Mouse (Mus musculus) retina, adult 2 months (tissue): ENCODE measurements around the gene Rsu1.
"Not testable (repeated sequence)": the region's sequence is repeated elsewhere in the genome, so short reads cannot be mapped to it uniquely, and the experiment has no call there.

ENCODE experiments used
- DNase-seq: peaks from one replicate; pipeline ENCODE4 v3.0.0-alpha.2; 2012; ENCODE audit warnings: low read depth, low spot score

Gene Rsu1

DNA sequence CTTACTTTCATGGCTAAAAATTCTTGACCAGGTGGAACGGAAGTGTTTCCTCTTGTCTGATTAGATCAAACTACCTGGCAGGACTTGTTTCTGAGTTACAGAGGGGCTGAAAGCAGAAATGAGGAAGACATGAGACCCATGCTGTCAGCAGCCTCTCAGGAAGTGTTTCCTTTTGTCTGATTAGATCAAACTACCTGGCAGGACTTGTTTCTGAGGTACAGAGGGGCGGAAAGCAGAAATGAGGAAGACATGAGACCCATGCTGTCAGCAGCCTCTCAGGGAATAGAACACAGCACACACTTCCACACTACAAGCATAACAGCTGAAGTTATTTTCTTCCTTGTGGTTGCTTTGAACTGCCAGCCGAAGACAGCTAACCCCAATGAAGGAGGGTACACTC lies 46.7 kb downstream of the Rsu1 start:
- DNase-seq, result no peak

DNA sequence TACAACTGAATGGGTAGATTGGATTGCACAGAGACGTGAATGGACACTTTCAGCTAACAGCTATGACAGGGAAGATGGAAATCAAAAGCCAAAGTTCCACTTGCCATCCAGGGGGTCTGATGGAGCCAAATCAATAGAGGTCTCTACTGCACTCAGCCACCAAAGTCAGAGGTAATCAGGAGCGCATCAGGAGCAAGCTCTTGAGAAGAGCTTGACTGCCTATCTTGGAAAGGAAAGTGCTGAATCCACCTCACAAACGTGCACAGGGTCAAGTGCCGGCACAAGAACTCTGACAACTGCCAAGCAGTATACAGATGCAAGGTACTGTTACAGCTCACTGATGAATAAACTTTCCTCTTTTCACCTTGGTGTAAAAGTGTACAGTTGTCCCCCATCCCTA lies 47.8 kb downstream of the Rsu1 start:
- no peak for DNase-seq

DNA sequence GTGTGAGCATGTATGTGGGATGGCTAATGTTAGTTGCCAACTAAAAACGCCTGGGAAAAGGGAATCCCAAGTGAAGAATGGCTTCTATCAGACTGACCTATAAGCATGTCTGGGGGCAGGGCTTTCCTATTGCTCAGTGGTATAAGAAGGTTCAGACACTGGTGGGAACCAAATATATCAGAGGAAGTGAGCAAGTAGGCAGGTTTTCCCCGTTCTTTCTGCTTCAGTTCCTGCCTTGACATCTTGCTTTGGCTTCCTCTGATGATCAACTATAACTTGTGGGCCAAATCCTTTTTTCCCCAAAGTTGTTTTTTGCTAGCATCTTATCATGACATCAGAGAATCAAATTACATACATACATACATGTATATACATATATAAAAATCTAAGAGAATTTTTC lies 51.1 kb downstream of the Rsu1 start:
- DNase-seq, result no peak

DNA sequence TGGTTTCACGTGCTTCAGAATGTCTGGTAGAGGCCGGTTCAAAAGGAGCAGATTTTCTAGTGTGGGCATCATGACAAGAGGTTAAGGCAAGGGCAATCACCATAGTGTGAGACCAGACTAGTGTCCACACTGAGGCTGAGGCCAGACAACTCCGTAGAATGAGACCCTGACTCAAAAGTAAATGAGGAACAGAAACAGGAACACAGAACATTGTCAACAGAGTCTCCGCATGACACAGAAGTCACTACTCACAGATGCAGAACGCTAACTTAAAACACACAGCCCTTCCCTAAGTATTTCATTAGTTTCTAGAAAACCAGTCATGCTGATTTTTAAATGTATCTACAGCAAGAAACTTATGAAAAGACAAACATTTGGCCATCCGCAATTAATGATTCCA lies 53.1 kb downstream of the Rsu1 start:
- no peak for DNase-seq

DNA sequence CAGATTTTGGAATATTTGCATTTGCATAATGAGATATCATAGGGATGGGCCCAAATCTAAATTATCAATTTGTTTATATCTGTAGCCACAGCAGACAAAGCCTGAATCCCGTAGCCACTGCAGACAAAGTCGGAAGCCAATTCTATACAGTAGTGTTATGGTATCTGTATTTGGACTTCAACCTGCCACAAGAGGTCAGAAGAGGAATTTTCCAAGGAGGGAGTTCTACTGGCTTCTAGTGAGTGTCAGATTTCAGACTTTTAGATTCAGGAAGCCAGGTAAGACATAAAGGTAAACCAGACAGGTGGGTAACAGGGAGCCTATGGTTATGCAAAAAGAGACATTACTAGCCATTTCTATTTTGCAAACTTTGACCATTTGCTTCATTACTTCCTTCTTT lies 64.4 kb downstream of the Rsu1 start:
- no peak for DNase-seq

DNA sequence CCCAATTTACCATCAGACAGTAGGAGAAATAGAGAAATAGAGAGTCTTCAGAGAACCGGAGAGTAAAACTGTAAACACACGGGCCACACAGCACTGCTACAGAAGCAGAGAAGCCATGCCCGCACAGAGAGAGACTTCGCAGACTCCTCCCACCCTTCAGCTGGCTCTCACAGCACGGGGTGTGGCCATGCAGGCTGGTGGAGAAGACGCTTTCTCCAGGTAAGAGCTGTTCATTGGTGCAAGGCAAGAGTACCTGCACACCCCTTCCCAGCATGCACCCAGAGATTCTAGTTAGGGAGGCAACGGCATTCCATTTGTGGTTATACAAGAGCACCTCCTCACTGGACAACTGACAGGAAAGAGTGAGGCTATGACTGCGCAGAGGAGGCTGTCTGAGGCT lies 64.8 kb downstream of the Rsu1 start:
- DNase-seq, result no peak

DNA sequence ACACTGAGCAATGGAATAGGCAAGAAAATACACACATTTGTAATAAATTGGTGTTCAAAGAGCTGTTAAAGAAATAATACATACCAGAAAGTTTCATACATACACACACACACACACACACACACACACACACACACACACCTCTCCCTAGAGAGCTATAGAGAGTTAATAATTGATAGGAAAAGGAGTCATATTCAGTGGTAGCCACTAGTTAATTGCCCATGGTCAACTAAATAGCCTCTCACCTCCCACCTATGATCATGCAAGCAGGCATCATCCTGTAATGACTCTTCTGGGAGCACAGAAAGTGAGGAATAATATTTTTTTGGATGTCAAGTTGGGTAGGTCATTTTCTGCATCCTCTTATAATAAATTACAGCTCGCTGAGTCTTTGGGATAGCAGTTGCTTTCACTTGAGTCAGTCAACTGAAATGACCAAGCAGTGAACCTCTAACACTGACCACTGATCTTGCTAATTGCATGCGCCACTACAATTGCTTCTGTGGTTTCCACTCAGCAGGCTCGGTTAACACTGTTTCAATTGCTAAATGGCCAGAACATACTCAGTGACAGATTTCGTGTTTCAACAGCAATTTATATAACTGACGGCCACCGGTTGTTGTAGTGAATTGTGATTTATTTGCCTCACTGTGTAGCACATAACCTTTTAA lies 68.3 kb downstream of the Rsu1 start:
- DNase-seq, result no peak

DNA sequence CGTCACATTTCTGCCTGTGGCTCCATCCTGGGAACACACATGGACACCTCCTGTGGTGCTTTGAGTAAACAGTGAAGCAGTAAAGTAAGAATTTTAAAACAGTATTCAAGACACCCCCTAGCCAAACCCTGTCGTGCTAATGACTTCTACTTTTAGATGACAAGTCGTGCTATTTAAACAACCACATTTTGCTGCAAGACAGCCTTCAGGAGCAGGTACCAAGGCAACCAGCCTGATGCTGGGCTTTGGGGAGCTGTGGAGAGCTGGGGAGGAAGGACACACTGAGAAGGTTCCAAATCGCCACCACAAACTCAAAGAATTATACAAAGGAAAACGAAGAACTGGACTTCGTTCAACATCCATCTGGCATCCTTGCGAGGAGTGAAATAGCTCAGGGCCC lies 71.5 kb downstream of the Rsu1 start:
- DNase-seq, result no peak

DNA sequence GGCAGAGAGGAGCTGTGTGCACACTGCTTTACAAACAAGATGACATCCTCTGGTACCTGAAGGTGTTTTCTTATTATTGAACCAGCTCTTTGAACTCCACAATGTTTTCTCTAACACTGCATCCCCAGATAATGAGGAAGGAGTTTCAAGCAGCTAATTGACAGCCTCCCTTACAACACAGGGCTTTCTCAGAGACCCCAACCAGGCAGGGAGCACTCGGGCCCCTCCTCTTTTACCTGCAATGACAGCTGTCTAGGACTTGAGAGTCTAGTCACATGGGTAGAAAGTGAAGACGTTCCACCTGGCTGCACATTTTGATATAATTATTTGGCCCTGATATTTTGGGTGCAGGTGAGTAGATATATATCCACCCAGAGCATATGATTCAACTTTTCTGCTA lies 72.2 kb downstream of the Rsu1 start:
- no peak for DNase-seq

DNA sequence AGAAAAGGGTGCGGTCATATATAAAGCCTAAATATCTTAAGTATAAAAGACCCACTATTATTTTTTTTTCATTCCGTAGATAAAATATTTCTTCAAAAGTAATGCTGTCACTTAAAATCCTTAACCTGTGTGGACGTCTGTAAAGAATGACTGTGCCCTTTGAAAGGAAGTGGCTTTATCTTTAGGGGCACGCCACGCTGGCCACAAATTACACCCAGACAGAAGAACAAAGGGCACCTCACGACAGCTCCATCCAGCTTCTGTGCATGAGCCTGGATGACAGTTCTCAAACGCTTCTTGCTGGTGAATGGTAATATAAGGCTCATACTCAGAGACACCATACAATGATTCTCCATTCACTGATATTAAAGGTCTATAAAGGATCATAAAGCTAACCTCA lies 75.7 kb downstream of the Rsu1 start:
- DNase-seq, result no peak

DNA sequence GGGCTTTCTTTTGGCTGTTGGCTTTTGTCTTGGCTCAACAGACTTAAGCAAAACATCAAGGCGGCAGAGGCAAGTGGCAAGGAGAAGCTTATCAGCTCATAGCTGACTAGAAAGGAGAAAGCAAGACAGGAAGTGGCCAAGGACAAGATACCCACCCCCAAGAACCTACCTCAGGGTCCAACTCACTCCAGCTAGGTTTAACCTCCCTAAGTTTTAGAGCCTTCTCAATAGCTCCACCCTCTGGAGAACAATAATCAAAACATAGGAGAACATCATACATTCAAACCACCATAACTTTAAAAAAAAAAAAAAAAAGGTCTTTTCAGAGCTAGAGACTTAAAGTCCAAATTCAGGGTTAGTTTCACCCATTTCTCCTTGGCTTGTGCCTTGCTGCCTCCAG lies 79.1 kb downstream of the Rsu1 start:
- DNase-seq, result no peak

DNA sequence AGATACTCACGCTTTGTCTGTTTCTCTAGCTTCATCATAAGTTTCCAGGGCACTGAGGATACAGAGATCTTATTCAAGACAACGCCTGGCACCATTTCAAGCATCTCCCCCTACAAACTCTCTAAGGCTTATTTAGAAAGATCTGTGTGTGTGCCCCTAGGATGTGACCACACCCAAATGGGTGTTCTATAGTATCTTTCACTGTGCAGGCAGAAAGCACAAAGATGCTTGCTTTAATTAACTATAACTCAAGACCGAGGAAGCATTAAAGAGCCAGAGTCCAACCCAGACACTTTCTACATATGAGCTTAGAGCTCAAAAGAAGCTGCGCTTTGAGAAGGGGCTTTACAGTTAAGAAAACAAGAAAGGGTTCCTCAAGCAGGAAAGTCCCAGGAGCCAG lies 80.4 kb downstream of the Rsu1 start:
- no peak for DNase-seq

DNA sequence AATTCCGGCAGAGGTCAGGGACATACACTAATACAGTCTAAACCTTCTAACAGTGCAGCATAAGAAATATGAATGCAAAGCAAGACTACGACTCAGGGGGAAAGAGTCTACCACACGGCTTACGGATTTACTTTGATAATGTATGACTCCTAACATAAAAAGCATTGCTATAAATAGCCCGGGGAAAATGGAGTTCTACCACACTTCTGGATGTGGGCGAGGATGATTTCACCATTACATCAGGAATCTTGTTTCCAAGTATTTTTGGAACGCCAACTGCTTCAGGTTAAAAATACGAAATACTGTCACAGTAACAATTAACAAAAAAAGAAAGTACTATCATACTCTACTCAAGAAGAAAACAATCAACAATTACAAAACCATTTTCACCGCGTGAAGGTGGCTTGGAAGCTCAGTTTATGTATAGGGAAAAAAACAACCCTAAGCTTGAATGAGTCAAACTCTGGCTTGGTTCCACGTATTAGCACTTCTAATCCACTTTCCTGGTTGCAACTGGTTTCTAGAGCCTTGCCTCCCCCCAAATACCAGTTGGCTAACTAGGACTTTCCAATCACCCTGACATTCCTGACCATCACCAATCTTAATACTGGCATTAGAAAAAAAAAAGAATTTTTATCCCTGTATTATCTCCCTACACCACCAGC lies 82.3 kb downstream of the Rsu1 start:
- DNase-seq, result no peak

DNA sequence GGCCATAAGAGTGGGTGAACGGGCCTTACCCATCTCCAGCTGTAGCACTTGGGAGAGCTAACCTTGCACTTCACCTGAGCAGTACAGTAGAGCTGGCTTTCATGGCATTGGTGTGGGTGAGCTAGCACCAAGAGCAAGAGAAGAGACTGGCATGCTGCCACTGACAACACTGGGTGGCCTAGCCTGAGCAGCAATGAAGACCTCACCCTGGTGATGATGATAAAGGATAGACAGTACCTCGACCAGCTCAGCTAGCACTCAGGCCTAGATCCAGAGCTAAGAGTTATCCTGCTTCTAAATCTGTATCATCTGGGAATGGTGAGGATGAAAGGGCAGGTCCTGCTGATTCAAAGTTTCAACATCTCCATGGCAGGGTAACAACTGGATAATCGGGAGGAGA lies 88.1 kb downstream of the Rsu1 start:
- no peak for DNase-seq

DNA sequence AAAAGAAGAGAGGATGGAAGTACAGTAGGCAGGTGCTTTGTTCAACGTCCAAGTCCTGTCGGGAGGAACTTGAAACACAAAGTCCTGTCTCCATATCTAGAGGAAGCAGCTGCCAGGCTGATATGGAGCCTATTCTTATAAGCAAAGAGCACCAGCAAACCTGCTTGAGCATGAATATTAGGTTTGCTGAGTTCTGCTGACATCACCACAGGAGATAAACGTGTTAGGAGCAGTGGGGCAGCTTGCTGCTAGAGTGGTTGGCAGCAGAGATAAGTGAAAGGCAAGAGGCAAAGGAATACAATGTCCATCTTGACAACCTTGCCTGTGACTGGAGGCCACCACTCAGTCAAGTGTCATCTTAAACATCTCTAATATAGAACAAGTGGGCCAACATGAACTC lies 89.3 kb downstream of the Rsu1 start:
- not testable (repeated sequence) for DNase-seq

DNA sequence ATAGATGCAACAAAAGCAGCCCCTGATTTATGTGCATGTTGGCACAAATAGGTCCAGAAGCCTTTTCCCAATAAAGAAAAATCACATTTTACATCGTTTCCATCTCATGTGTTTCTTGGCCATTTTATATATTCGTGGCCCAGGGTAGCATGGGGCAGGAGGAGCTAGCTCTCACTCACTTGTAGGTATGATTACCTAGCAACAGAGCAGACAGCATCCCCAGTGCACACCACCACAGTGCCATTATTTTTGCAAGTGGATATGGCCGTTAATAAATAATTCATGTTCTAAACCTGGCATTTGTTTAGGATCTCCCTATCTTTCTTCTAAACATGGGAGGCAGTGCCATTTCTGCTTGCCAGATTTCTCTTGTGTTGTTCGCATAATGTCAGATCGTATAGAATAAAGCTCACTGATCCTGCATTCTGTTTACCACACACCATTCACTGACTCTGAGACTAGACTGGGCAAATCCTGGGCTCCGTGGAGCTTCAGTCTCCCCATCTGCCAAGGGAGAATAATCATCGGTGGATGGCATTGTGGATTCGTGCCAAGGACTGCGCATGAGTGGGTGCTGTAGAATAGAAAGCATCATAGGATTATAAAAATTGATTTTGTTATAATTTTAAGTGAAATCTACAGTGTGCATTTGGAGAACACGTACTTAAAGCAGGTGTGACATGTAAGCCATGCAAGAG lies 93.4 kb downstream of the Rsu1 start:
- no peak for DNase-seq

DNA sequence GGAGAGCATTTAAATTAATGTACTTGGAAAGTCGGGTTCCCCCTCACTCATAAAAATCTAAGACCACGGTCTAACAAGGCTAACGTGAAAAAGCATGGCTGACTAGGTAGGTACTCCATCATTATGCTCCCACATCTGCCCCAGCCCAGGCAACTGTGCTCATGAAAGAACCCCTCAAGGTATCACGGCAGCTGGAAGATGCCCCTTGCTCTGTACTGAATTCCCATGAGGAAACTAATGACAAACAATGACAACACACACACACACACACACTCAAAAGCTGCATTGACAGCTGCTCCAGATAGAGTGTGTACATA lies 95.0 kb downstream of the Rsu1 start:
- no peak for DNase-seq

DNA sequence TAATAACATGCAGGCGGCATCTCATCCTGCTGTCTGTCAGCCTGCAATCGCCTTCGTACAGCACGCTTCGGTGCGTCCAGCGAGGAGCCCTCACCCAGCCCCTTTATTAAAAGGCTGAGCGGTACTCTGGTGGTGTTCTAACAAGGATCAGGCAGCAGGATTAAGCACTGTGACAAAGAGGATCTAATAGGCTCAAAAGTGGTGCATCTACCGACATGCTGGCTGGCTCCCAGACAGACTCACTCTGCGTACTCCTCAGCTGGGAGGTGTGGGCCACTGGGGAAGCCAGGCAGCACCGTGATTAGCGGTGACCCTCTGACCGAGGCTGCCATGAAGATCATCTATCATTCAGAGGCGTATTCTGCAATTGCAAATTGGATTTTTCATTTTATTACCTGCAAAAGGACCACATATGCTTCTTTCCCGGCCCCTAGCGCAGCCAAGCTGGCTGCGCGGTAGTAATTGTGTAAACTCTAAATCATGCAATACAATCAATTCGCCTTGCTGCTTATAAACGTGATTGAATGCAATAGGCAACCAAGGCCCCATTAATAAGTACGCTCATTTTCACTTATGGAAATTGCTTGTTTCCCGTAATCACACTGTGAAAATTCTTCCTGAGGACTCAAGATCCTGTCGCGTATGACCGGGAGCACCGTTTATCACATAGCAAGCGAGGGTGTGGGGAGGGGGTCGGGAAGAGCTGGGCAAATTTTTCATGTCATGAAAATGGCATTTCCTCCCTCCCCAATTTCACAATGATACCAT lies 95.5 kb downstream of the Rsu1 start:
- peak; percentile 58 for DNase-seq

DNA sequence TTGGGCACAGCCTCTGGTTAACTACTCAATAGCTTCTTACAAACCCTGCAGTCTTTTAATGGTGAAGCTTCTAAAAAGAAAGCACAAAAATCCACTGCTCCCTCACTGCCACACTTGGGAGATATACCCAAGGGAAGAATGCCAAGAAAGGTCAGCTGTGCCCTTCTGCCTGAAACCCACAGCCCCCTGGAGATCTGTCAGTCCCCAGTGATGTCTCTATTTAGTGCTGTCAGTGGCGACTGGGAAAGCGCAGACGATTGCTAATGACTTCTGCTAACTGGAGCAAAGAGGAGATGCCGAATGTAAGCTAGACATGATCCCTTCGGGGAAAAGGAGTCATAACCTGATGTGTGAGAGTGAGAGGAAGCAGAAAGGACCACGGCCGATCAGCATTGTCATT lies 96.8 kb downstream of the Rsu1 start:
- DNase-seq, result no peak

DNA sequence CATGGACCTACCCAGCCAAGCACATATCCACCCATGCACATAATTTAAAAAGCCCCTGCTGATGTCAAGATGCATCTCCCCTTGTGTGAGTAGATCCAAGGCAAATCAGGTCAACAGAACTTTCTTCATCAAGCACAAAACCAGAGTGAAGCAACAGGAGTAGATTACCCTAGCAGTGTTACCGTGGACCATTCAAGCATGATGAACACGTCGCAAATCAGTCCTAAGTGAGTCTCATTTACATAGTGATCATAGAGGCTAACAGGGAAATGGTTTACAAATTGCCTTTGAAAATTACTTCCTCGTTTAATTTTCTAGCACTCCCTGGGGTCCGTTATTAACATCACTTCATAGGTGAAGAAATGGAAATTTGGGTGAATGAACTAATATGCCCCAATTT lies 100.6 kb downstream of the Rsu1 start:
- no peak for DNase-seq

DNA sequence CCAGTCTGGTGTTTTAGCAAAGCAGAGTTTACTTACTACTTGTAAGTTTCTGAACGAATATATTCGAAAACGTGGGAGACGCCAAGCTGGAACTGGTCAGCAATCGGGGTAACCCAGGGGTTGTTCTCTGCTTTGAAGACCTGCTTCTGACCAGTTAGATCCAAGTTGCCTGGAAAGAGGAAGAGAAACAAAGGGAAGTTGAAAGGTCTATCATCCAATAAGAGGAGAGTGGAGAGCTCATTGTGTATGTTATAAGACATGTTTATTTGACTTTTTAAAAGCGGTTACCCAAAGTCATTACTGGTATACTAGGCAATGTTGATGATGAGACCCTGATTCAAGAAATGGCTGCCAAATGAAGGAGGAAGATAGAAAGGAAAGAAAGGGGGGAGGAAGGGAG lies 101.3 kb downstream of the Rsu1 start:
- no peak for DNase-seq

DNA sequence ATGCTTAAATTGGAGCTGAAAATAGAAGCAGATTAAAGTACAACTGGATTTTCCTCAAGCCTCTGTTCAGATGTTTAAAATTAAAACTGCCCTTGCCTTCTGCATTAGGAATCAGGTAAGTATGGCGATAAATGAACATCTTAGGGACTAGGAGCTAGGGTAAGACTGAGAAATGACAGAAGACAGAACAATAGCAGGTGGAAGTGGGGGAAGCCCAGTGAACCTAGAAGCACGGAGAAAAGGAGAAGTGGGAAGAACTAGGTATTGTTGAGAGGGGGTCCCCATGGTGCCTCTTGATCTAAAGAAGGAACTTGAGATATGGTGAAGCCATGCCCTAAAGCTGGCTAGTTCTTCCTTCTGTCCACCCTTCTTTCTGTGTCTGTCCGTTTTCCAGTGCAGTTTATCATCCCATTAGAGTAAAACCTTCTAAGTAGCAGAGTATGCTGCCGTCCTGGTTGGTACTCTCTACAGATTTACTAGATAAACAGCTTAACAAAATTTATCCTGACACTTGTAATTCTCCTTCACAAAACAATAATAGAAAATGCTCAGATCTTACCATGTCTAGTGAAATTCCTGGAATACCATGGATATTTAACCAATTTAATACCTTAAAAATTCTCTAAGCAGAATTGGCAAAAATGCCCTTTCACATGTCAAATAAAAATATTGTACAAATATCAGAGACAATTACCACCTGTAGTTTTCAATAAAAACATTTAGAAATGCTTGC lies 101.9 kb downstream of the Rsu1 start:
- no peak for DNase-seq
